Mouse (Mus musculus): ENCODE data around the gene H2al2a. TPM values are rescaled to one million over a fixed set of nuclear protein-coding genes. Genes with fewer than 3 reads are reported as not detected.
A peak's percentile ranks its signal among the peaks of the same experiment; 100 is the strongest.

Gene H2al2a
- polyA plus RNA-seq, 1 experiment from 2014 or later: not detected

GRCm38 (mm10) chr2:18029656-18030055 lies 32.9 kb upstream of the H2al2a start:
- Histone ChIP-seq H3K9ac (ENCODE audit: low read length) (no peak overlapping the region), H3K4me1 (replicated peaks; ENCODE audit: control insufficient read depth, insufficient read depth, low read length) (peaks cover 23% of the 10 kb centered on the region; the same call in 1 of the 2 replicates), H3K36me3 (ENCODE audit: control insufficient read depth, insufficient read depth, low read length) (no peaks in the 10 kb centered on the region), H3K4me3 (ENCODE audit: low read length) (no peak overlapping the region), H3K4me2 (ENCODE audit: low read depth, low read length) (no peak overlapping the region), H3K27me3 (ENCODE audit: control insufficient read depth, insufficient read depth, low read depth, low read length) (no peaks in the 10 kb centered on the region), H3K27ac (ENCODE audit: low read length) (no peak overlapping the region), H3K9me3 (ENCODE audit: control insufficient read depth, low read length) (no peaks in the 10 kb centered on the region)
- no peak for ATAC-seq (ENCODE audit: low read depth)
- WGBS: 93% methylated on average over 7 of the region's 7 CpGs

GRCm38 (mm10) chr2:18028140-18029021 lies 31.6 kb upstream of the H2al2a start:
- peak overlapping the region; percentile 65 for H3K4me3 ChIP-seq (ENCODE audit: low read length)
- WGBS: under 1% methylated on average over 61 of the region's 61 CpGs

GRCm38 (mm10) chr2:18027448-18028139 lies 30.8 kb upstream of the H2al2a start:
- Histone ChIP-seq H3K4me3 (ENCODE audit: low read length) (peak overlapping the region; percentile 65), H3K4me2 (ENCODE audit: low read depth, low read length) (peak overlapping the region; percentile 98), H3K27ac (ENCODE audit: low read length) (peak overlapping the region; percentile 100), H3K9me3 (ENCODE audit: control insufficient read depth, low read length) (no peaks in the 10 kb centered on the region), H3K9ac (ENCODE audit: low read length) (peak overlapping the region; percentile 87), H3K36me3 (ENCODE audit: control insufficient read depth, insufficient read depth, low read length) (no peaks in the 10 kb centered on the region), H3K4me1 (replicated peaks; ENCODE audit: control insufficient read depth, insufficient read depth, low read length) (peaks cover 23% of the 10 kb centered on the region; the same call in 1 of the 2 replicates), H3K27me3 (ENCODE audit: control insufficient read depth, insufficient read depth, low read depth, low read length) (no peaks in the 10 kb centered on the region)
- ATAC-seq (ENCODE audit: low read depth): peak; percentile 89
- under 1% methylated on average over 44 of the region's 44 CpGs for WGBS

More at GRCm38 (mm10) chr2:18028140-18029021, 31.6 kb upstream of the H2al2a start:
- Histone ChIP-seq H3K4me2 (ENCODE audit: low read depth, low read length) (peak overlapping the region; percentile 98), H3K9me3 (ENCODE audit: control insufficient read depth, low read length) (no peaks in the 10 kb centered on the region), H3K36me3 (ENCODE audit: control insufficient read depth, insufficient read depth, low read length) (no peaks in the 10 kb centered on the region), H3K4me1 (replicated peaks; ENCODE audit: control insufficient read depth, insufficient read depth, low read length) (peaks cover 23% of the 10 kb centered on the region; the same call in 1 of the 2 replicates), H3K27me3 (ENCODE audit: control insufficient read depth, insufficient read depth, low read depth, low read length) (no peaks in the 10 kb centered on the region), H3K9ac (ENCODE audit: low read length) (peak overlapping the region; percentile 87), H3K27ac (ENCODE audit: low read length) (peak overlapping the region; percentile 100)
- peak; percentile 89 for ATAC-seq (ENCODE audit: low read depth)

- Histone ChIP-seq H3K9ac (ENCODE audit: low read length) (peak overlapping the region; percentile 67), H3K27ac (ENCODE audit: low read length) (peak overlapping the region; percentile 52), H3K36me3 (ENCODE audit: control insufficient read depth, insufficient read depth, low read length) (no peaks in the 10 kb centered on the region), H3K4me3 (ENCODE audit: low read length) (peak overlapping the region; percentile 65), H3K4me2 (ENCODE audit: low read depth, low read length) (peak overlapping the region; percentile 98), H3K27me3 (ENCODE audit: control insufficient read depth, insufficient read depth, low read depth, low read length) (no peaks in the 10 kb centered on the region), H3K4me1 (replicated peaks; ENCODE audit: control insufficient read depth, insufficient read depth, low read length) (peaks cover 17% of the 10 kb centered on the region; the same call in 1 of the 2 replicates), H3K9me3 (ENCODE audit: control insufficient read depth, low read length) (no peaks in the 10 kb centered on the region)
- no peak for ATAC-seq (ENCODE audit: low read depth)
- under 1% methylated on average over 44 of the region's 44 CpGs for WGBS
Measured at GRCm38 (mm10) chr2:18026116-18026947, 29.6 kb upstream of the H2al2a start.

- Histone ChIP-seq H3K36me3 (ENCODE audit: control insufficient read depth, insufficient read depth, low read length) (no peaks in the 10 kb centered on the region), H3K27ac (ENCODE audit: low read length) (no peak overlapping the region), H3K9me3 (ENCODE audit: control insufficient read depth, low read length) (no peaks in the 10 kb centered on the region), H3K9ac (ENCODE audit: low read length) (peak overlapping the region; percentile 67), H3K4me2 (ENCODE audit: low read depth, low read length) (peak overlapping the region; percentile 98), H3K27me3 (ENCODE audit: control insufficient read depth, insufficient read depth, low read depth, low read length) (no peaks in the 10 kb centered on the region), H3K4me3 (ENCODE audit: low read length) (peak overlapping the region; percentile 65), H3K4me1 (replicated peaks; ENCODE audit: control insufficient read depth, insufficient read depth, low read length) (peaks cover 12% of the 10 kb centered on the region; the same call in 1 of the 2 replicates)
- no peak for ATAC-seq (ENCODE audit: low read depth)
- 4% methylated on average over 14 of the region's 14 CpGs for WGBS
Measured at GRCm38 (mm10) chr2:18025781-18026115, 29.0 kb upstream of the H2al2a start.

GRCm38 (mm10) chr2:18025116-18025515 lies 28.4 kb upstream of the H2al2a start:
- Histone ChIP-seq H3K9ac (ENCODE audit: low read length) (no peak overlapping the region), H3K4me3 (ENCODE audit: low read length) (no peak overlapping the region)
- no peak for ATAC-seq (ENCODE audit: low read depth)

GRCm38 (mm10) chr2:18022886-18023285 lies 26.1 kb upstream of the H2al2a start:
- Histone ChIP-seq H3K36me3 (ENCODE audit: control insufficient read depth, insufficient read depth, low read length) (no peaks in the 10 kb centered on the region), H3K4me3 (ENCODE audit: low read length) (no peak overlapping the region), H3K27ac (ENCODE audit: low read length) (no peak overlapping the region), H3K4me1 (replicated peaks; ENCODE audit: control insufficient read depth, insufficient read depth, low read length) (peaks cover 9% of the 10 kb centered on the region; the same call in 1 of the 2 replicates), H3K9ac (ENCODE audit: low read length) (0 out of 2 replicates have a peak overlapping the region, but pooled peaks have one; percentile 24), H3K4me2 (ENCODE audit: low read depth, low read length) (no peak overlapping the region), H3K9me3 (ENCODE audit: control insufficient read depth, low read length) (no peaks in the 10 kb centered on the region), H3K27me3 (ENCODE audit: control insufficient read depth, insufficient read depth, low read depth, low read length) (no peaks in the 10 kb centered on the region)
- no peak for ATAC-seq (ENCODE audit: low read depth)
- WGBS: 50% methylated on average over 1 of the region's 1 CpGs

More at GRCm38 (mm10) chr2:18025116-18025515, 28.4 kb upstream of the H2al2a start:
- Histone ChIP-seq H3K4me1 (replicated peaks; ENCODE audit: control insufficient read depth, insufficient read depth, low read length) (peaks cover 9% of the 10 kb centered on the region; the same call in 1 of the 2 replicates), H3K27me3 (ENCODE audit: control insufficient read depth, insufficient read depth, low read depth, low read length) (no peaks in the 10 kb centered on the region), H3K4me2 (ENCODE audit: low read depth, low read length) (no peak overlapping the region), H3K9me3 (ENCODE audit: control insufficient read depth, low read length) (no peaks in the 10 kb centered on the region), H3K36me3 (ENCODE audit: control insufficient read depth, insufficient read depth, low read length) (no peaks in the 10 kb centered on the region), H3K27ac (ENCODE audit: low read length) (no peak overlapping the region)
- WGBS: 58% methylated on average over 5 of the region's 5 CpGs

- Histone ChIP-seq H3K9ac (ENCODE audit: low read length) (no peak overlapping the region), H3K4me1 (replicated peaks; ENCODE audit: control insufficient read depth, insufficient read depth, low read length) (no peaks in the 10 kb centered on the region), H3K9me3 (ENCODE audit: control insufficient read depth, low read length) (no peaks in the 10 kb centered on the region), H3K4me2 (ENCODE audit: low read depth, low read length) (no peak overlapping the region), H3K4me3 (ENCODE audit: low read length) (no peak overlapping the region), H3K27me3 (ENCODE audit: control insufficient read depth, insufficient read depth, low read depth, low read length) (no peaks in the 10 kb centered on the region), H3K27ac (ENCODE audit: low read length) (no peak overlapping the region), H3K36me3 (ENCODE audit: control insufficient read depth, insufficient read depth, low read length) (no peaks in the 10 kb centered on the region)
- WGBS: 63% methylated on average over 1 of the region's 1 CpGs
- ATAC-seq (ENCODE audit: low read depth): no peak
Measured at GRCm38 (mm10) chr2:18019122-18019521, 22.4 kb upstream of the H2al2a start.
